Mouse (Mus musculus): ENCODE data around the gene Ddias.
"Not testable (repeated sequence)": the region's sequence is repeated elsewhere in the genome, so short reads cannot be mapped to it uniquely, and the experiment has no call there.

Ddias gene

GRCm38 (mm10) chr7:92874116-92874675, at the start of gene Ddias, which contains the start of gene Prcp:
Gene Ddias (minus strand): TSS chr7:92874247.
Gene Prcp (plus strand): TSS chr7:92874470.
- peak; percentile 75 to 84 for DNase-seq

GRCm38 (mm10) chr7:92920857-92921172, 46.8 kb upstream of the Ddias start:
- DNase-seq: no peak

DNA sequence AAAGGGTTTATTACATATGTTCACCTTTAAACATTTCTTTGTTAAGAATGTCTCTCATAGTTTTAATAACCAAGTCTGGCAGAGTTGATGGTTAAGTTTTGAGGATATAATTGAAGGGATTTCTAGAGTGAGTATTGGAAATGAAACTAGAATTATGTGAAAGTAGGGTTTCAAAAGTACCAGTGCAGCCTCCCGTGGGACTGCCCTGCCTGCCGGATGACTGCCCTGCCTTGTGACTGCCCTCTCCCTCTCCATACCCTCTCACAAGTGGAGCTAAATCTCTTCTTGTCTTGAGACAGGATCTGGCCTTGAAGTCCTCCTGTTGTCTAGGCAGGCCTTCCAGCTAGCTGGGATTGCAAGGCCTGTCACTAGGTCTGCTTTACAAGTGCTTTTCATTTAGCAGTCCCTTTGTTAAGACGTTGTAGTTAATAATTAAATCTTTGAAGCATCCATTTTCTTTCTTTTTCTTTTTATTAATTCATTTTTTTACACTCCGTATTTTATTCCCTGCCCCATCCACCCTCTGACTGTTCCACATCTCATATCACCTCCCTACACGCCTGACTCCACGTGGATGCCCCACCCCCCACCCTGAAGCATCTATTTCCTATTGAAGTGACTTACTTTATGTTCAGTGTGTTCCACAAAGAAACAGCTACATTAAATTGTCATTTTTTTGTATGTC, 46.3 kb upstream of the Ddias start:
- DNase-seq: no peak

- not testable (repeated sequence) for DNase-seq
These were observed 30.2 kb upstream of the Ddias start for GRCm38 (mm10) chr7:92904285-92904684.

GRCm38 (mm10) chr7:92903360-92904038, 29.5 kb upstream of the Ddias start:
- peak; percentile 26 to 39 for DNase-seq

DNA sequence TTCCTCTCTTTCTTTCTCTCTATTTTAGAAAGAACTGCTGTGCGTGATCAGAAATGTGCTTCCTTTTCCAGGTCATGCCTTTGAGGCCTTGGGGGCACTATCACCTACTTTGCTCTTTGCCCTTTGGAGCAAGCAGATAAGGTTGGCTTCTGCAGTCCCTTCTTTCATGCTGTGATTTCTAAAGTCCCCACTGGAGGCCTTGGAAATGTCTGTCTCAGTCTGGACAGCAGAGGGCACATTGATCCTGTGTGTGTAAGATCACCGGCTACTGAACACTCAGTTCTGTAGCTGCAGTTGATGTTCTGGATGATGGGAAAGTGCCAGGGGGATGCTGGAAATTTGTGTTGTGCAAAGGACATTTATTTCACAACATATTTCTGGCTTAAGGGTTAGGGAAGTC, 23.0 kb upstream of the Ddias start:
- no peak for DNase-seq

GRCm38 (mm10) chr7:92896036-92896435, 22.0 kb upstream of the Ddias start:
- no peak for DNase-seq

GRCm38 (mm10) chr7:92893478-92893877, 19.4 kb upstream of the Ddias start:
- DNase-seq: no peak

DNA sequence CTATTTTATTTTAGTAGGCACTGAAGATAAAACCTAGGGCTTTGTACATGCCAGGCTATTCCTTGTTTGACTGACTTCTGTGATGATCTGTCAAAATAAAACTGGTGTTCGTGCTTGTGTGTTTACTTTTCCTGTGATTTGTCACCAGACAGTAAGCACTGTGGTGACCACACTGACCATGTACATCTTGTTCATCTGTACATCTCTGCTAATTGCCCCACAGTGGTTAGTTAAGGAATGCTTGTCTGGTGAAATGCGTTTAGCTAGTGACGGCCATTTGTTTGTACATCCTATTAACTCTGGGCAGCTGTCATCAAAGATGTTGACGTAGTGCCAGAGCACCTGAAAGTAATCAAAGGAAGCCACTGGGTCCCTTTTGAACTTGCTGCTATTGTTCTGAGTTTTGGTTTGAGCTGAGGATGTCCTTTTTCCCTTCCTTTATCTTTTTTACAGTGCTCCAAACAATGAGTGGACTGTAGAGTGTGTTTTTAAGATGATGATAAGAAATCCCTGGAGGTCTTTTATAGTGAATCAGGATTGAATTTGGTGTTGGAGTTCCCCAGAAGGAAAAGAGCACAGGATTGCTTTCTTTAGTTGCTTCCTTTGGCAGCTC, 16.7 kb upstream of the Ddias start:
- no peak for DNase-seq

DNA sequence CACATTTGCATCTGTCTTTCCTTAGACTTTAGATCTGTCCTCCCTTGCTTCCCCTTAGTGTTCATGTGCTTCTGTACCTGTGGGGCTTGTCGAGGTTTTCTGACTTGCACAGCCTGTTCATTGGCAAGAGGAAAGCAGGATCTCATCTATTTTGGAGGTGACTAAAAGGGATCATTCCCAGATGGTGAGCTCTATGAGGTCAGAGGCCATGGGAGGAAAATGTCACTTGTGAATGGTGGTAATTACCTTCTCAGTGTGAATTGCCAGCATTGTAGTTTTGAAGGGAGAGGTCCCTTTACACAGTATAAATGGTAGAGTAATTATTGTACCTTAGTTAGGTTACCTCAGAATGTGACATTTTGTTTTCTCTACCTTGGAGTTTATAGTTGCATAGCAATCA, 16.2 kb upstream of the Ddias start:
- no peak for DNase-seq

DNA sequence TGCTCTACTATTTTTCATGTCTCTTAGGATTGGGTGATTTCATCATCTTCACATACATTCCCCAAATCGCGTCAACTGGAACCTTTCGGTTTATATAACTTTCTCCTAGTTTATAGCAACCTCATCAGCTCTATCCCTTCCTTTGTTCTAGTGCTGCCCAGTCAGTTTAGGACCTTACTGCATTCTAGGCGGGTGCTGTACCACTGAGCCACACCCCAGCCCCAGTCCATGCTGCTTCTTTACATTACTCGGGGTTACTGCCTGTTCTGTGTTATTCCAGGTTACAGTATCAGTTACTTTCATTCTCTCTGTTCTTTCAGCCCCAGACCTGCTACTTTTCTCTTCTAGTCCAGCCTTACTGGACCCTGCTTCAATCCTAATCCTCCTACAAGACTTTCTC, 13.2 kb upstream of the Ddias start:
- DNase-seq: no peak

DNA sequence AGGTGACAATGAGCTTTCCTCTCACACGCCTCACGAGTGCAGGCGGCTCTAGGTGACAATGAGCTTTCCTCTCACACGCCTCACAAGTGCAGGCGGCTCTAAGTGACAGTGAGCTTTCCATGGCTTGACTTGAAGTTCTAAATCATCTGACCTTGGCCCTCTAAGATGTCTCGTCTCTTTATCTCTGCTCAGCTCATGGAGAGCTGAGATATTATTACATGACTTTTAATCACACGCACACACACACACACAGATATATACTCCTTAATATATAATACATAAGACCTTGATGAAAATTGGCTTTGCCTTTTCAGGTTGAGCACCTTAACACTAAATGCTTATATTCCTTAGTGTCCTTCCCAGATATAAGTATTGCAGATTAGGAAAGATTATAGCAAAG, 12.8 kb upstream of the Ddias start:
- no peak for DNase-seq

GRCm38 (mm10) chr7:92884998-92885660, 11.1 kb upstream of the Ddias start:
- no peak for DNase-seq

DNA sequence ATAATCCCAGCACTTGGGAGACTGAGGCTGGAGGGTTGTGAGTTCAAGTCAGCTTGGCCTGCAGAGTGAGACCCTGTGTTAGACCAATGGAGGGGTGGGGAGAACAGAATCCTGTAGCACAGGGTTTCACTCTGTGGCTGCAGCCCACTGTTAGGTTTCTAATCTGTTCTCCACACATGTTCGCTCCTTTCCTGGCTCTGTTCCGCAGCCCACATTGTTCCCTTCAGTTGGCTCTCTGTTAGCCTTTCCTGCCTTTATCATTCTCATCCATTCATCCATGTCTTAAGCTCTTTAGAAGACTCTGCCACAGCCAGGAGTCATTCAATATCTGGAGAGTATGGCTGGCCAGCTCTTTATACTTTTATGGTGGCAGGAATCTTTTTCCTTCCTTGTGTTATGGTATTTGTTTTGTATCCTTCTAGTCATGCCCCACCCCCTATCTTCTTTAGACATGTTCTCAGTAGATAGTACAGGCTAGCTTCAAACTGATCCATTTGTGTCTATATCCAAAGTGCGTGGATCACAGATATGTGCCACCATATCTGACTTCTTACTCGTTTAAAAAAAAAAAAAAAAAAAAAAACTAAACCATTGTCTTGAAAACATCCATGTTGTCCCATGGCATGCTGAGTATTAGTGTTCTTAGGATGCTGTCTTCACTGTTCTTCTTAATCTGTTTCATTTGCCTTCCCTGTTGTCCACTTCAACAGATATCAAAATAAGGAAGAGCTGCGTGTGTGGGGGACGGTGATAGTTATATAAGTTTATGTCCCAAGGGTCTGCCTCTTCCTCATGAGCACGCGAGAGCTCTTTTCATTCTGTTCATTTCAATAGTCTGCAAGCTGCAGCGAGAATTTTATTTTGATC, 10.0 kb upstream of the Ddias start:
- no peak for DNase-seq

DNA sequence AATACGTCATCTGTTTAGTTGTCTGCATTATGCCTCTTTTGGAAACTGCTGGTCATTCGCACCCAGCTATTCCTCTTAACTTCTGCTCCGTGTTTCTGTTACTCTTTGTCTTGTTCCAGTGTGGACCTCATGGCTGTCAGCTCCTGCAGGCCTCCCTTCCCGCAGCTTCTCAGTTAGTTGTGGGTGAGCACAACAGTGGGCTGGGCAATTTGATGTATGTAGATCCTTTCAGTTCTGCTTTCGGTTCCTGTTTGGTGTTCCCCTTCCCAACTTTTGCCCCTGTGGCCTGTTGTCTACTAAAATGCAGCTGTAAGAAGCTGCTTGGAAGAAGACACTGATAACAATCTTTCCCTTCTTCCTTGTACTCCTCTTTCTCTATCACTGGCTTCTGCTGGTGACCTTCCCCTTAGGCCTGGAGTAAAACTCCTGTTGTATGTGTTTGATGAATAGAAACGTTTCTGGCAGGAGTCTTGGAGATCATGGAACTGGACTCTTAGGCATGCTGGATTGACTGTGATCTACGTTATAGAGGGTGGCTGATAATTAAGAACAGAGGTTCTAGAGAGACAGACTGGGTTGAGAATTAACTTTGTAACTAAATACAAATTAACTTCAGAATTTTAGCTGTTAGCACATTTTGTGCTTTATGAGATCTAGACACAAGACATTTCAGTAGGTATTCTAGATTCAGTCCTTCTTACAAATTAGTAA, 4.7 kb upstream of the Ddias start:
- no peak for DNase-seq

- DNase-seq: no peak
These were observed 2.5 kb upstream of the Ddias start for GRCm38 (mm10) chr7:92876538-92876937.

DNA sequence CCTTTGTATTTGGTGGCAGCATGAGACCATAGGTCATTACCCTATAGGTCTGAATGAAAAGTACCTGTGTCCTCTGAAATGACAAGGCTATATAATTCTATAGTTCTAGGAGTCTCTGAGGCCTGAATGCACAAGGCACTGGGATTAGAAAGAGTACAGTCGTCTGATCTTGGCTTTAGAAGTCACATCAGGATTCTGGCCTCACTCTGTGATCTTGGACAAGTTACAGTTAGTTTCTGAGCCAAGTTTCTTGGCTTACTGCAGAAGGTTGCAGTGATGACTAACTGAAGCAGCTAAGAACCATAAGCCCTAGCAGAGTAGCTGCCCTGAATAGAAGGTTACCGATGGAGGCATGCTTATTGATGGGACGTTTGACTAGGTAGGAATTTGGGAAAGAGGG, 2.0 kb upstream of the Ddias start:
- DNase-seq: no peak

DNA sequence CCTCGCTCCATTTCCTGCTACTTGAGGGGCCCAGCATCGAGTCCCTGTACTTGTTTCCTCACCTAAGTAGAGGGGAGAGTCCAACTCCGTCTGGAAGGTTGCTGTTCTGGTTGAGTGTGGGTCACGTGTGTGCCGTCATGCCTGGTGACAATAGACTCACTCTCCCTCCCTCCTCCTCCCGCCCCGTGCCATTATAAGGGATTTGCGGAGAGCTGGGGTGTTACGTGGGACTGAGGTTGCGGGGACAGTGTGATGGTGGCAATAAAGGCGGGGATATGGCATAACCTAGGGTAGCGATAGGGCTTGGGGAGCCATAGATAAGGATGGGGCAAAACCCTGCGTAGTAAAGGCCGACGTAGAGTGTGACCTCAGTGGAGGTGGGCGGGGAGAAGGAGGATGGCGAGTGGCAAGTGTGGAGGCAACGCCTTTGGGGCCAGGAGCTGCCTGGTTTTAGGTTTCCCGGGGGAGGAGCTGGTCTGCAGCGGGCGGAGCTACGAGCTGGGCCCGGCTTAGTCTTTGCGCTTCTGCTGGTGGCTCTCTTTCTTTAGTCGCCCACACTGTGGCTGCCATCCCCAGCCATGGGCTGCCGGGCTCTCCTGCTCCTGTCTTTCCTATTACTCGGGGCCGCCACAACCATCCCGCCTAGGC, 838 bp upstream of the Ddias start:
- peak; percentile 86 to 92 for DNase-seq

- no peak for DNase-seq
These were observed 2.5 kb downstream of the Ddias start for GRCm38 (mm10) chr7:92871596-92871995.

- no peak for DNase-seq
These were observed 3.9 kb downstream of the Ddias start for GRCm38 (mm10) chr7:92870161-92870560.

- DNase-seq: no peak
These were observed 7.5 kb downstream of the Ddias start for GRCm38 (mm10) chr7:92866526-92866925.

Data from thymus, adult 18-20 months (tissue).